Mouse (Mus musculus): ENCODE results near the gene Slit3.

DNA sequence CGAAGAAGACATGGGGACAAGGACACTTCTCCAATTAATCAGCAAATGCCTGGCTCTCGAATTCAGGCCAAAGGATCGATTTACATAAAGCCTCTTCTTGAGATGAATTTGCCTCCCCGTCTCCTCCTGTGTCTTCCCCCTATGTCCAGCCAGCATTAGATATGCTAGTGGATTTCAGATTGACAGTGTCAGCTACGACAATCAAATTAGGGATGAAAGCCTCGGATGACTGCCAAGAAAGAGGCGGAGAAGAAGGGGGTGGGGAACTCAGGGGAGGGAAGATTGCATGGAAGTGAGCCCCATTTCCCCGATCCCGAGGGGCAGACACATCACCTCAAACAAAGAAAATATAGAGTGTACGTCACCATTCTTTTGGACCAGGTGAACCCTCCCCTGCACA lies 375.9 kb downstream of the Slit3 start:
- TF ChIP-seq CTCF (conservative IDR thresholded peaks at IDR 0.05 in 1 of 2, IDR thresholded peaks at IDR 0.05 in 1 of 2; ENCODE audit: low read depth in 2 of 2, low read length in 2 of 2) (no peak), ETS1 (conservative IDR thresholded peaks at IDR 0.05; ENCODE audit: low read depth, low read length) (no peak), SMC3 (IDR thresholded peaks at IDR 0.05; ENCODE audit: low read depth, low read length) (no peak), UBTF (IDR thresholded peaks at IDR 0.05; ENCODE audit: low read depth, low read length) (no peak), MAX (IDR thresholded peaks at IDR 0.05; ENCODE audit: low read length) (no peak)
